Mouse (Mus musculus) CH12F3 (cell line): Measurements from ENCODE around the gene Gas2.

ENCODE experiments used
- in situ Hi-C: fragments of 300-500 bp; cut with MboI; formaldehyde crosslinking; loops from 2 replicates; pipeline ENCODE4 v1.14.3; 2020; ENCODE audit warnings: low sequenced_read_pairs

Gene Gas2

GRCm38 (mm10) chr7:51861250-51862096 is at the start of gene Gas2:
Gene Gas2, plus strand, starts transcription at chr7:51862015.
- in situ Hi-C loops: no loop called here

- in situ Hi-C loops: no loop called here
Observed at GRCm38 (mm10) chr7:51815473-51816282, 46.1 kb upstream of the Gas2 start.

- in situ Hi-C loops: no loop called here
Observed at GRCm38 (mm10) chr7:51816283-51816839, 45.5 kb upstream of the Gas2 start.

- in situ Hi-C loops: no loop called here
Observed at GRCm38 (mm10) chr7:51818251-51818974, 43.4 kb upstream of the Gas2 start.

GRCm38 (mm10) chr7:51819891-51820290 is 41.9 kb upstream of the Gas2 start:
- in situ Hi-C loops: no loop called here

DNA sequence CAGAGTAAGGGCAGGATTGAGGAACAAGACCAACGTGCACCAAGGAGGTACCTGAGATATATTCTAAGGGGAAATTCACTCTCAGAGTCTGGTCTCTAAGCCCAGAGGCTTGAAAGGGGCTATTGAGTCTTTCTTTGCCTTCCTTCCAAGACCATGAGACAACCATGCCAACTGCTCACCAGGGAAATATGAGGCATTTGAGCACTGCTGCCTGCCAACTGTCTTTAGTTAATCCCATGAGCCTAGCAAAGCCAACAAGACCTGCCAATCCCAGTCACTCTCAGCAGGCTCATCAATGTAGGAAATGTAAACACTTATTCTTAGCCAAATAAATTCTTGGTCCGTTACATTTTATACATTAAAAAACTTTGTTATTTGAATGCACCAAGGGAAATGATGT is 40.3 kb upstream of the Gas2 start:
- in situ Hi-C loops: no loop called here

- in situ Hi-C loops: no loop called here
Observed at GRCm38 (mm10) chr7:51823562-51824338, 38.1 kb upstream of the Gas2 start.

- in situ Hi-C loops: no loop called here
Observed at GRCm38 (mm10) chr7:51831917-51832316, 29.9 kb upstream of the Gas2 start.

DNA sequence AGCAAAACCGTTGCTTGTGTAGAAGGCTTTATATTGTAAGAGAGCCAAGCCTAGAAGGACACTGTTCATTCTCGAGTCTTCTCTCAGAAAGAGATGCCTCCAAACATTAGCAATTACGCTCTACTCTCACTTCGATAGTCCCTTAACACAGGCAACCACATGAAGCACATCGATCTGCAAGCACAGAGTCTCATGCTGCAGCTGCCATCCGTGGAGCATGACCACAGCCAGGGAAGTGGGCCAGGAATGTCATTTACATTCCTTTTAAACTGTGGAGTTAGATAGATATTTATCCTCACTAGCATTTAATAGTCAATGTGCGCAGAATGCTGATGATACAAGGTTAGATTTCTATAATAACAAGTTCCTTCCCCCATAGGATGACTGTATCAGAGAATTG is 21.3 kb upstream of the Gas2 start:
- in situ Hi-C loops: no loop called here

- in situ Hi-C loops: no loop called here
Observed at GRCm38 (mm10) chr7:51850877-51851276, 10.9 kb upstream of the Gas2 start.

DNA sequence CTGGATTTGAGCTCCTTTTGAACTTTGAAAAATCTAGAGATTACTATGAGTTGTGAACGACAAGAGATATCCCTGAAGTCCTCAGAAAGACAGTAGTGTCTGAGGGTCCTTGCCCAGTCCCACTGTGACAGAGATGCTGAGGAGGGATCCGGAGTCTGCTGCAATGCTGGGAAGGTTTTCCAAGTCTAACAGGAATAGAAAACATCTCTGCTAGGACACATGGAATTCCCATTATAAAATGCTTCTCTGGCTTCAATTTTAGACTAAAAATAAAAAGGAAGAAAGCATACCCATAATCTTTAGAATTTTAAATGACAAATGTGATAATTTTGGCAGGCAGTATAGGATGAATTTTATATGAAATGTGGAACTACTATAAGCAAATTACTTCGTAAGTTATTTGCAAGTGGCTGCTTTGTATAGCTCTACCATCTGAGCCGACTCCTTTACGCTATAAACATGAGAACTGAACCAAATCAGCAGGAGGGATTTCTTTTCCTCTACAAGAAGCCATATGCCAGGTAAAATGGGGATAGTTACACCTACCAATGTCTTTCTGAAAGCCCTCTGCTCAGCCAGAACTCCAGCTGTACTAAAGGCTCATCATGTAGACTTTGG is 9.8 kb upstream of the Gas2 start:
- in situ Hi-C loops: no loop called here

- in situ Hi-C loops: no loop called here
Observed at GRCm38 (mm10) chr7:51862097-51862492, 280 bp downstream of the Gas2 start, which contains the start of gene Fancf. Gene Fancf, minus strand, starts transcription at chr7:51862267.

DNA sequence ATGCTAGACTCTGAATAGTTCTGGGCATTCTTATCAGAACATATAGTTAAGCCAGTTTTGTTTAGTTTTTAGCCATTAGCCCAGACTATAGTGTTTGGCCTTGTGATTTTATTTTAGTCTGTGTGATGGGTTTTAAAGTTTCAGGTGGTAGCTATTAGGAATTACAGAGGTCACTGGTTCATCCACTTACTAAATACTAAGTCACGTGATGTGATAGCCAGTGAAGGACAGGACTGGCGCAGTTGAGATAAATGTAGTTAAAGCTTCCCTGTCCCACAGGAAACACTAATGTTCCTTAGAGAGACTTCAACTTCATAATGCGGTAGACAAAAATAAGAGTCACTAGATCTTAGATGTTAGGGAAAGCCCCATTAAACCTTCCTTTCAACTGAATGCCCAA is 1.0 kb downstream of the Gas2 start:
- in situ Hi-C loops: no loop called here

DNA sequence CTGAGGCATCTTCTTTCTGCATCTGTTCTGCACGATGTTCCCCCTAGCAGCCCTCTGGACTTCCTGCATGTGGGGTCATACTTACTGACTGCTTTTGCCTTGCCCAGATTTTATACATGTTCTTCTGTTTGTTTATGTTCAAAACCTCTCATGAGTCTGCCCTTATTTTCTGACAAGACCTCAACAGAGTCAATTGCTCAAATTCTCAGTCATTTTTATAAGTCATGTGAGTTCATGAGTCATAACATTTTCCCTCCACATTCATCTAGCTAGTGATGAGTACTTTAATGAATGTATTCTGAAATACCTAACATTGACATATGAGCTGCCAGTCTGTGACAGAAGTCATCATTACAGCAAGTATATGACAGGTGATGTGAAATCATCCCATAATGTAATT is 3.5 kb downstream of the Gas2 start:
- in situ Hi-C loops: no loop called here

GRCm38 (mm10) chr7:51867983-51868382 is 6.2 kb downstream of the Gas2 start:
- in situ Hi-C loops: no loop called here

DNA sequence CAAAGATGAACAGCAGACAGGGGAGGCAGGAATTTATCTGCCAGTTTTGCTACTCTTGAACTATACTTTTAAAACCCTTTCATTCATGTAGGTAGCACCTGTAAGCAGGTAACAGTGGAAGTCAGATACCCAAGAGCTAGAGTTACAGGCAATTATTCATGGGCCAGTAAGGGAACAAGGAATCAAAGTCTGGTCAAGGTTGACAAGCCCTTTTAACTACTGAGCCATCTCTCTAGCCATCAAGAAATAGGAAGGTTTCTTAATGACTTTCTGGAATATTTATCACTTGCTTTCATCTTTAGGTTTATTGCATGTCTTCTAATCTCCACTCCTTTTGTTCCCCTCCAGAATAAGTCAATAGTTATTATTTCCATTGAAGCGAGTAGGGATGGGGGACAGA is 10.2 kb downstream of the Gas2 start:
- in situ Hi-C loops: no loop called here

DNA sequence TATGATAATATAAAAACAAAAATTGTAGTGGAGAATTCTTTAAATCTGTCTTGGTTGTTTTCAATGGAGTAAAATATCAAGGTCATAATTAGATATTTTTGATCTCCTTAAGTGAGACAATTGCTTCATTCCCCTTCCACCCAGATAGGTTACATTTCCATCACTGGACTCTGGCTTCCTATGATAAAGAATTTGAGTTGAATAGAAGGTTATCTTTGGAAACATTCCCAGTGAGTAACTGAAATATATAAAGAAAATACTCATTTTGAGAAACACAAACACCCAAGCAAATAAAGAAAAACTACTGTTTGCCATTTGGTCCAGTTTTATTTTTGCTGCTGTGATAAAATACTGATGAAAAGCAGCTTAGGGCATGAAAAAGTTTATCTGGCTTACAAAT is 10.8 kb downstream of the Gas2 start:
- in situ Hi-C loops: no loop called here

DNA sequence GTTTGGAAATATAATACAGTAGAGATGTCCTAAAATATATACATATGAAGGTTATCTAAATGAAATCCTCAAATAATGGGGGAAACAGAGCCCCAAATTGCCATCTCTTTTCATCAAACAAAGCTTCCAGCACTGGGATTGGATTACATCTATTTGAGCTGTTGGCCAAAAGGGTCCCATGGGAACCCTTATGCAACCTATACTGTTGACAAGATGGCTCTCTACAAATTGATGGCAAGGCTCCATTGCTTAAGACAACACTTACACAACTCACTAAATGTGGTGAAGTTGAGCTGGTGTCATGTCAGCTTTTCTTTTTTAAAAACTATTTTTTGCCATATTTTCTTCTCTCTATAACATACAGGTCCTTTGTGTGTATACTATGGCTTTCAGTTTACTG is 14.5 kb downstream of the Gas2 start:
- in situ Hi-C loops: no loop called here

GRCm38 (mm10) chr7:51878730-51879129 is 16.9 kb downstream of the Gas2 start:
- in situ Hi-C loops: no loop called here
